In the genomic region with DNA sequence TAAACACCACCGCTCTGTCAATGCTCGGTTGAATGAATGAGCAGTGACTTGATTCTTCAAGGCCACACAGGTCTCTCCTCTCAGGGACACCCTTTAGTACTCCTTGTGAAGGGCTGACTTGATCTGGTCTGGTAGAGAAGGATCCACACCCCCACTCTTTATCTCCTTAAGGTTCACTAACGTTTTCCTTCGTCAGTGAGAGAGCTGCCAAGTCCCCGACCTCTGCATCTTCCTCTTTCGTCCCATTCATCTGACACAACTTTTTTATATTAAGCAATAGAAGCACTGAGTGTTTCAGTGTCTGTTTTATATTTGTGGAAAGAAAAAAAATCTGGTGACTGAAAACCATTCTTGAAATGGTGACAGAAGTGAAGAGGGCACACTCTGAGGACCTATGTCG, we compare ENCODE assay signal across 22 mouse cellular contexts. TPM values are rescaled to one million over a fixed set of nuclear protein-coding genes. Genes with fewer than 3 reads are reported as not detected.
"Had no signal": no experiment of that assay in that cellular context is flagged by ENCODE, and none has a peak within 500 bp of the region (broad histone marks: within the 10 kb centered on the region; RNA-seq: fewer than 3 reads in every experiment).

No protein-coding gene starts in this region.

- H3K4me1 ChIP-seq: kidney, embryonic 15.5 days; liver, embryonic 15.5 days; lung, embryonic 15.5 days; midbrain, embryonic 10.5 days; midbrain, embryonic 15.5 days; neural tube, embryonic 12.5 days; neural tube, embryonic 15.5 days had no signal

- H3K9ac ChIP-seq: kidney, embryonic 15.5 days; liver, embryonic 15.5 days; lung, embryonic 15.5 days; midbrain, embryonic 15.5 days; neural tube, embryonic 12.5 days; neural tube, embryonic 15.5 days had no signal

- H3K27me3 ChIP-seq: kidney, embryonic 15.5 days; liver, embryonic 15.5 days; lung, embryonic 15.5 days; midbrain, embryonic 15.5 days; neural tube, embryonic 12.5 days; neural tube, embryonic 15.5 days had no signal

- H3K9me3 ChIP-seq: kidney, embryonic 15.5 days; liver, embryonic 15.5 days; lung, embryonic 15.5 days; midbrain, embryonic 10.5 days; midbrain, embryonic 15.5 days; neural tube, embryonic 12.5 days; neural tube, embryonic 15.5 days had no signal

- ATAC-seq: intestine, embryonic 16.5 days; midbrain, embryonic 15.5 days had no signal

- H3K4me3 ChIP-seq: kidney, embryonic 15.5 days; left cerebral cortex, adult 2 months; liver, embryonic 15.5 days; lung, embryonic 15.5 days; midbrain, embryonic 10.5 days; midbrain, embryonic 15.5 days; neural tube, embryonic 12.5 days; neural tube, embryonic 15.5 days had no signal

- DNase-seq: kidney, adult 2 months; kidney, postnatal 10 days; kidney, postnatal 36 days; layer of hippocampus, postnatal 36 days; lung, adult 18-20 months; lung, postnatal 14 days; right cerebral cortex, adult 18-20 months; right cerebral cortex, postnatal 14 days; thymus, adult 18-20 months; thymus, postnatal 36 days had no signal

- H3K27ac ChIP-seq: kidney, embryonic 15.5 days; left cerebral cortex, adult 2 months; liver, embryonic 15.5 days; lung, embryonic 15.5 days; midbrain, embryonic 10.5 days; midbrain, embryonic 15.5 days; neural tube, embryonic 12.5 days; neural tube, embryonic 15.5 days had no signal

- H3K36me3 ChIP-seq: kidney, embryonic 15.5 days; liver, embryonic 15.5 days; lung, embryonic 15.5 days; midbrain, embryonic 10.5 days; midbrain, embryonic 15.5 days; neural tube, embryonic 12.5 days; neural tube, embryonic 15.5 days had no signal

- H3K4me2 ChIP-seq: kidney, embryonic 15.5 days; liver, embryonic 11.5 days; liver, embryonic 15.5 days; lung, embryonic 15.5 days; midbrain, embryonic 15.5 days; neural tube, embryonic 12.5 days; neural tube, embryonic 15.5 days had no signal

RNA-seq across cellular contexts. Expression of gene Scel, which starts 31.6 kb away (rescaled TPM):
- polyA plus RNA-seq: small intestine, adult 2 months; testis, adult 2 months had no signal
